8 mouse cellular contexts compared by ENCODE assay signal in genomic region chr4:9185156-9185875, GRCm38 (mm10).
DNase-seq lines count a peak whose midpoint lies in the region; ATAC-seq and TF ChIP-seq lines count a peak whose summit lies in the region.

No protein-coding gene starts in this region.

- H3K4me3 ChIP-seq in kidney, embryonic 15.5 days (replicated peaks), result 0 out of 2 replicates have a peak overlapping the region, but pooled peaks have one; percentile 14
- H3K4me3 ChIP-seq in forebrain, embryonic 12.5 days (replicated peaks), result no peak overlapping the region; the same call in 1 of the 2 replicates
- no peak overlapping the region for H3K4me3 ChIP-seq in intestine, postnatal 0 days (ENCODE audit: low read depth, low read length)
- peak overlapping the region; percentile 14 for H3K4me3 ChIP-seq in neural tube, embryonic 15.5 days (replicated peaks)

- H3K27me3 ChIP-seq in kidney, embryonic 15.5 days, result no peaks in the 10 kb centered on the region
- no peaks in the 10 kb centered on the region for H3K27me3 ChIP-seq in forebrain, embryonic 12.5 days
- H3K27me3 ChIP-seq in intestine, postnatal 0 days (replicated peaks; ENCODE audit: control insufficient read depth, insufficient read depth, low read length), result no peaks in the 10 kb centered on the region
- no peaks in the 10 kb centered on the region for H3K27me3 ChIP-seq in neural tube, embryonic 15.5 days (replicated peaks)

- no peak for DNase-seq in kidney, postnatal 4 days
- no peak for DNase-seq in urinary bladder, postnatal 14 days (ENCODE audit: low spot score)
- no peak for DNase-seq in gastrocnemius, adult 8-10 months (ENCODE audit: low spot score in 2 of 2)
- DNase-seq in spleen, postnatal 4 days (ENCODE audit: low spot score in 2 of 2), result no peak

- H3K36me3 ChIP-seq in kidney, embryonic 15.5 days, result no peaks in the 10 kb centered on the region
- H3K36me3 ChIP-seq in forebrain, embryonic 12.5 days (replicated peaks), result no peaks in the 10 kb centered on the region
- no peaks in the 10 kb centered on the region for H3K36me3 ChIP-seq in intestine, postnatal 0 days (ENCODE audit: control insufficient read depth, insufficient read depth)
- H3K36me3 ChIP-seq in neural tube, embryonic 15.5 days, result no peaks in the 10 kb centered on the region

- peak overlapping the region; percentile 49 for H3K4me2 ChIP-seq in kidney, embryonic 15.5 days
- H3K4me2 ChIP-seq in forebrain, embryonic 12.5 days, result peak overlapping the region; percentile 48
- H3K4me2 ChIP-seq in intestine, postnatal 0 days (replicated peaks; ENCODE audit: low read depth), result peak overlapping the region; percentile 60
- peak overlapping the region; percentile 52 for H3K4me2 ChIP-seq in neural tube, embryonic 15.5 days

- no peak for ATAC-seq in kidney, embryonic 15.5 days (replicated peaks; ENCODE audit: low FRiP score)
- no peak for ATAC-seq in forebrain, embryonic 12.5 days (ENCODE audit: low FRiP score)
- no peak for ATAC-seq in intestine, postnatal 0 days
- no peak; the same call in 1 of the 2 replicates for ATAC-seq in neural tube, embryonic 15.5 days (ENCODE audit: low FRiP score)

- TF ChIP-seq CTCF in intestine, postnatal 0 days (IDR thresholded peaks at IDR 0.05; ENCODE audit: low read depth), result no peak

- no peak overlapping the region for H3K9ac ChIP-seq in kidney, embryonic 15.5 days
- H3K9ac ChIP-seq in forebrain, embryonic 12.5 days, result 0 out of 2 replicates have a peak overlapping the region, but pooled peaks have one; percentile 34
- H3K9ac ChIP-seq in intestine, postnatal 0 days (ENCODE audit: low read depth, low read length), result no peak overlapping the region
- no peak overlapping the region for H3K9ac ChIP-seq in neural tube, embryonic 15.5 days (replicated peaks)

- peaks cover 14% of the 10 kb centered on the region for H3K4me1 ChIP-seq in kidney, embryonic 15.5 days
- peaks cover 17% of the 10 kb centered on the region for H3K4me1 ChIP-seq in forebrain, embryonic 12.5 days
- no peaks in the 10 kb centered on the region for H3K4me1 ChIP-seq in intestine, postnatal 0 days (replicated peaks; ENCODE audit: control insufficient read depth, insufficient read depth, low read length)
- H3K4me1 ChIP-seq in neural tube, embryonic 15.5 days, result peaks cover 14% of the 10 kb centered on the region

- WGBS in kidney, embryonic 15.5 days, result 40% methylated on average over 14 of the region's 14 CpGs
- WGBS in forebrain, embryonic 12.5 days, result 48% methylated on average over 14 of the region's 14 CpGs
- WGBS in intestine, postnatal 0 days, result 32% methylated on average over 14 of the region's 14 CpGs
- WGBS in neural tube, embryonic 15.5 days, result 40% methylated on average over 14 of the region's 14 CpGs

- no peaks in the 10 kb centered on the region for H3K9me3 ChIP-seq in kidney, embryonic 15.5 days (replicated peaks)
- H3K9me3 ChIP-seq in forebrain, embryonic 12.5 days, result no peaks in the 10 kb centered on the region
- no peaks in the 10 kb centered on the region for H3K9me3 ChIP-seq in intestine, postnatal 0 days (ENCODE audit: control insufficient read depth)
- no peaks in the 10 kb centered on the region for H3K9me3 ChIP-seq in neural tube, embryonic 15.5 days (replicated peaks)

- no peak overlapping the region for H3K27ac ChIP-seq in kidney, embryonic 15.5 days
- H3K27ac ChIP-seq in forebrain, embryonic 12.5 days, result peak overlapping the region; percentile 83
- H3K27ac ChIP-seq in intestine, postnatal 0 days (ENCODE audit: low read depth, low read length), result no peak overlapping the region
- H3K27ac ChIP-seq in neural tube, embryonic 15.5 days (replicated peaks), result 0 out of 2 replicates have a peak overlapping the region, but pooled peaks have one; percentile 62

Comparison
In these comparisons a context has a peak if more than half of its experiments do, and no peak if none do; other contexts are left out.
1. H3K27ac ChIP-seq: peak in forebrain, embryonic 12.5 days (single experiment) and neural tube, embryonic 15.5 days (single experiment); none in kidney, embryonic 15.5 days (single experiment) and intestine, postnatal 0 days (single experiment).
2. H3K4me3 ChIP-seq: peak in kidney, embryonic 15.5 days (single experiment) and neural tube, embryonic 15.5 days (single experiment); none in forebrain, embryonic 12.5 days (single experiment) and intestine, postnatal 0 days (single experiment).
3. Peak in every context shown above with its lines, with median percentiles within 50 percentile points of each other: H3K4me2 ChIP-seq.